Mouse (Mus musculus) mature B cell (primary cell): Measurements from ENCODE around the gene Kdr.

Source experiments
- in situ Hi-C: fragments of 300-500 bp; cut with MboI; formaldehyde crosslinking; loops from 2 replicates; pipeline ENCODE4 v1.14.3; 2019

Kdr gene

GRCm38 (mm10) chr5:75978374-75979100 lies at the start of gene Kdr:
Gene Kdr, minus strand, starts transcription at chr5:75978458.
- in situ Hi-C loops, result no loop called here

GRCm38 (mm10) chr5:76026805-76027204 lies 48.5 kb upstream of the Kdr start:
- in situ Hi-C loops, result no loop called here

GRCm38 (mm10) chr5:76025996-76026665 lies 47.9 kb upstream of the Kdr start:
- in situ Hi-C loops, result no loop called here

- in situ Hi-C loops, result no loop called here
Observed at GRCm38 (mm10) chr5:76023011-76023773, 44.9 kb upstream of the Kdr start.

GRCm38 (mm10) chr5:76022436-76022835 lies 44.2 kb upstream of the Kdr start:
- in situ Hi-C loops, result no loop called here

GRCm38 (mm10) chr5:76018321-76018720 lies 40.1 kb upstream of the Kdr start:
- in situ Hi-C loops, result no loop called here

- in situ Hi-C loops, result no loop called here
Observed at GRCm38 (mm10) chr5:76016086-76016485, 37.8 kb upstream of the Kdr start.

- in situ Hi-C loops, result no loop called here
Observed at GRCm38 (mm10) chr5:76013881-76014431, 35.7 kb upstream of the Kdr start.

GRCm38 (mm10) chr5:76006403-76006802 lies 28.1 kb upstream of the Kdr start:
- in situ Hi-C loops, result no loop called here

GRCm38 (mm10) chr5:75990212-75990611 lies 12.0 kb upstream of the Kdr start:
- in situ Hi-C loops, result no loop called here

GRCm38 (mm10) chr5:75987530-75987929 lies 9.3 kb upstream of the Kdr start:
- in situ Hi-C loops, result no loop called here

- in situ Hi-C loops, result no loop called here
Observed at GRCm38 (mm10) chr5:75980521-75981311, 2.5 kb upstream of the Kdr start.

GRCm38 (mm10) chr5:75979108-75979507 lies 850 bp upstream of the Kdr start:
- in situ Hi-C loops, result no loop called here

GRCm38 (mm10) chr5:75977441-75978373 lies 551 bp downstream of the Kdr start:
- in situ Hi-C loops, result no loop called here

GRCm38 (mm10) chr5:75976696-75977095 lies 1.6 kb downstream of the Kdr start:
- in situ Hi-C loops, result no loop called here

GRCm38 (mm10) chr5:75975398-75975797 lies 2.9 kb downstream of the Kdr start:
- in situ Hi-C loops, result no loop called here

- in situ Hi-C loops, result no loop called here
Observed at GRCm38 (mm10) chr5:75974543-75975130, 3.6 kb downstream of the Kdr start.

- in situ Hi-C loops, result no loop called here
Observed at GRCm38 (mm10) chr5:75969887-75970286, 8.4 kb downstream of the Kdr start.

GRCm38 (mm10) chr5:75962558-75962957 lies 15.7 kb downstream of the Kdr start:
- in situ Hi-C loops, result no loop called here
